Mouse (Mus musculus) small intestine, adult 2 months (tissue): ENCODE measurements at regions not wholly inside any gene's neighbourhood (a gene's known extent, or its start where the extent isn't known, plus 50 kb on each side); places are given as distances from the start of the nearest gene placed in this dataset.

Experiments
- CTCF ChIP-seq: fragments of 200-500 bp; IDR thresholded peaks from 2 replicates; pipeline ENCODE4 v1.5.1; 2012; ENCODE audit warnings: low read depth, mild to moderate bottlenecking, control low read depth, inconsistent platforms, low read length, moderate library complexity, mixed read lengths; ENCODE audit not compliant: insufficient replicate concordance, insufficient read length; ENCODE audit errors: extremely low read depth
- POLR2A ChIP-seq: fragments of 200-500 bp; IDR thresholded peaks from 2 replicates; pipeline ENCODE4 v1.6.1; 2012; ENCODE audit warnings: low read depth, mild to moderate bottlenecking, control low read depth, inconsistent platforms, low read length, moderate library complexity

DNA sequence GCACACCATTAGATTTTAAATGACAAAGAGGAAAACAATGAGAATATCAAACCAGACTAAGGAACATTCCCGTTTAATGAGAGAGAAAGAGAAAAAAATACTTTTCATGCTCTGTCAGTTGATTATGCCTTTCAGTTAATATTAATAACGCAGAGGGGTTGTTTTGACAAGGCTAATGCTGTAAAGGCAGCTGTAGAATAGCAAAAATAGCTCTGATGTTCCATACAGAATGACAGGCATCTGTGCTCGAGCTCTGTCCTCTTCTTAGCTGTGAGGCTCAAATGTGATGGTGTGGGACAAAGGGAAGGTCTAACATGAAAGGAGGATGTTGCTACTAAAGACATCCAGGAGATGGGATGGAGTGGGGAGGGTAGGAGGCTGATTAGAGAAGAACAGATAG, 87.1 kb upstream of the Fam3c start:
- TF ChIP-seq CTCF (no peak), POLR2A (no peak)
